Mouse (Mus musculus) telencephalon, adult 2 months (tissue): Measurements from ENCODE around the gene Gm49325.

Experiments
- DNase-seq: peaks from one replicate; pipeline ENCODE4 v3.0.0-alpha.2; 2011; ENCODE audit warnings: low read depth, low spot score

Gm49325 gene

GRCm38 (mm10) chr10:77626036-77626435 lies 20.0 kb downstream of the Gm49325 start:
- DNase-seq, result no peak

- no peak for DNase-seq
Observed at GRCm38 (mm10) chr10:77626591-77626990, 20.6 kb downstream of the Gm49325 start.

DNA sequence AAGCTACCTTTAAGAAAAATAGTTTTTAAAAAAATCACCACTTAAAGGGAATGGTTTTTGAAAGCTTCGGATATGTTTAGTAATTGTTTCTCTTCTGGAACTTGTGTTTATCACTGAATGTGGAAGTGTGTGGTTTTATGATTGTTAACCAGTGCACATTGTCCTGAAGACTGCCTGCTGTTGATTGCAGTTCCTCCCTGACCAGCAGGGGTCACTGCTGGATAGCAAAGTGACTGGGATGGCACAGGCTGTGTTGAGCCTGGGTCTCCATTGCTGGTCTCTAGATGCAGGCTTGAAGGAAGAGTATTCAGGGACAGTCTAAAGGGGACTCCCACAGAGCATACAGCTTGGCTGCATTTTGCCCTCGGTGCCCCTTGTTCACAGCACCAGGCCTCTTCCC lies 21.5 kb downstream of the Gm49325 start:
- DNase-seq, result no peak

GRCm38 (mm10) chr10:77629163-77629562 lies 23.2 kb downstream of the Gm49325 start:
- no peak for DNase-seq

GRCm38 (mm10) chr10:77629970-77630369 lies 24.0 kb downstream of the Gm49325 start:
- DNase-seq, result no peak

DNA sequence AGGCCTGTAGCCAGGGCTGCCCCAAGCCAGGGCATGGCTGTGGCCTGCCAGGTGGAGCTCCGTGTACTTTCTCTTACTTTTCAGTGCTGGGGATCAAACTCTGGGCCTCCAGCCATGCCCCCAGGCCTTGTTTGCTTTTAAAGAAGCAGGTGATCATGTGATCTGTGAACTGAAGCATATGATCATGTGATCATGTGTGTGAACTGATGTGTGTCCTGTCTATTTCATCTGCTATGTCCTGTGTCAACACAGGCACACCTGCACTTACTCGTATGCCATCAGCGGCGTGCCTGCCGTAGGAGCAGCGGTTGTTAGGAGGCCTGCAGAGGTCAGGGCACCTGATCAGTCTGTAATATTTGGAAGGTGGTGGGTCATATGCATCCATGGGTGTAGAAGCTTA lies 28.0 kb downstream of the Gm49325 start:
- DNase-seq, result no peak

- no peak for DNase-seq
Observed at GRCm38 (mm10) chr10:77634452-77635231, 28.6 kb downstream of the Gm49325 start.

- DNase-seq, result peak; percentile 79
Observed at GRCm38 (mm10) chr10:77636234-77636922, 30.4 kb downstream of the Gm49325 start.

DNA sequence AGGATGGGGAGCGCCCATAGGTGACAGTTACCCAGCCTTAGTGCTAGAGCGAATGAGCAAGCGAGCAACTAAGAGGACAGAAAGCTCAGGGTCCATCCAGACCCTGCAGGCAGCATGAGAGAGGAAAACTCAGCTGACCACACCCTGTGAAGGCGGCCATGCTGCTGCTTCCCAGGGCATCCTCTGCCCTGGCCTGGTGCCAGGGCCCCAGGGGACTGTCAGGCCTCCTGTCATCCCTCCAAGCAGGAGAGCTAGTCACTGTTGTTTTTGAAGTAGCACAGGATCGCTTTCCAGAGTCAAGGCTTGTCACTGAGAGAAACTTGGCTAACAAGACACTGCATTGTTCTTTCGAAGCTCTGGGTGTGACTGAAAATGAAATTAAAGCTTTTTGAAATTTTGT lies 33.0 kb downstream of the Gm49325 start:
- DNase-seq, result no peak

DNA sequence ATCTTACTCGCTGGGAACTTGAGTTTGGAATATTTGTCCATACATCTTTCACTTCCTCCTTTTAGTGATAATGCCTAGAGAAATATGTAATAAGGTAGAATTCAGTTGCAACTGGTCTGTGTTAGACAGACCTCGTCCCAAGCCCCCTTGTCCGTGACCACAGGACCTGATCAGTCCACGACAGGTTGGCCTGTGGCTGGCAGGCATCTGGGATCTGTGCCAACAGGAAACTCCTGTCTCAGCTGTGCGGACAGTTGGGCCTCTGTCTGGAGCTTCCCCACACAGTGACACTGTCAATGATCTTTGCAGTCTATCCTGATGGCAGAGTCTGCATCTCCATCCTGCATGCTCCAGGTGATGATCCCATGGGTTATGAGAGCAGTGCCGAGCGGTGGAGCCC lies 37.2 kb downstream of the Gm49325 start:
- DNase-seq, result no peak

GRCm38 (mm10) chr10:77645571-77645970 lies 39.6 kb downstream of the Gm49325 start:
- DNase-seq, result no peak

DNA sequence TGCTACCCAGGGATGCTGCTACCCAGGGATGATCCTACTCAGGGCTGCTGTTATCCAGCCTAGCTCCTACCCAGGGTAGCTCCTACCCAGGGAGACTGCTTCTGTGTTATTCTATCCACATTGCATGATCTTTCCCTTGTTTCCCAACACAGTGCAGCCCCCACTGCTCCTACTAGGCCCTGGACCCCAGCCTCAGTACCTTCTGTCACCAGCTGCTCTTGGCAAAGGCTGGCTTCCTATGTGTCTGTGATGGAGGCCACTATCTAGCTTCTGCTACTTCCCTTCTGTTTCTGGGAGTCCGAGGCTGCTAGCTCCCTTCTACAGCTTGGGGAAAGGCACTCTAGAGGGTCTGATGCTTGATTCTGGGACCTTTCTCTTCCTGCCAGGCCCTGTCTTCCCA lies 41.5 kb downstream of the Gm49325 start:
- DNase-seq, result no peak

DNA sequence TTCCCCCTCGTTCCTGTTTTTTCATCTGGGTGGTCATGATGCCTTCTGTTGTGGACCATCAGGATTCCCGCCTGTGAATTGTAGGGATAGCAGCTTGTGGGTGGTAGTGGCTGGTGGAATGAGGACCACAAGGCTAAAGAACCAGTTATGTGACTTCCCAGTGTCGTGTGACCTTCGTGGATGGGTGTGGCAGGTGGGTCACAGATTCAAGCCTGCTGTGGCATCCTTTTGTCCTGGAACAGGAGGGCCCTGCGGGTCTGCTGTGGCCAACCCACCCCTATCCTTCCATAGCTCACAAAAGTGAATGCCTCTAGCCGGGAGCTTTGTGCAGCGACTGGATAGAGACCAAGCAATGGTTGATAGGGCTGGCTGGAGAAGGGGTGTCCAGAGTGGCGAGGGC lies 41.9 kb downstream of the Gm49325 start:
- no peak for DNase-seq

DNA sequence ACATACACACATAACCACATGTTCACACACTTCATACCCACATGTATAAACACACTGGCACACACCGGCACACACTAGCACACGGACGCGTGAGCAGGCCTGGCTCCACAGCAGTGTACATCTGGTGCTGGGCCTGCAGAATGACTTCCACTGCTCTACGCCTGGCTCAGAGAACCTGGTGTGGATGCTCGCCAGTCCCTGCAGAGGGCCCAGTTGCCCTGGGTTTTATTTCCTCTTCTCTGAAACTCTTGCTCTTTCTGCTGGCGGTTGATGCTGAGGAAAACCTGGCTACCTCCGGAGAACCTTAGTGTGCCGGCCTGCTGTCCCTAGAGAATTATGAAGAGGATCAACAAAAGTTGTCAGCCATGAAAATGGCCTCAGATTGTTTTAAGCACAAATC lies 46.0 kb downstream of the Gm49325 start:
- no peak for DNase-seq

DNA sequence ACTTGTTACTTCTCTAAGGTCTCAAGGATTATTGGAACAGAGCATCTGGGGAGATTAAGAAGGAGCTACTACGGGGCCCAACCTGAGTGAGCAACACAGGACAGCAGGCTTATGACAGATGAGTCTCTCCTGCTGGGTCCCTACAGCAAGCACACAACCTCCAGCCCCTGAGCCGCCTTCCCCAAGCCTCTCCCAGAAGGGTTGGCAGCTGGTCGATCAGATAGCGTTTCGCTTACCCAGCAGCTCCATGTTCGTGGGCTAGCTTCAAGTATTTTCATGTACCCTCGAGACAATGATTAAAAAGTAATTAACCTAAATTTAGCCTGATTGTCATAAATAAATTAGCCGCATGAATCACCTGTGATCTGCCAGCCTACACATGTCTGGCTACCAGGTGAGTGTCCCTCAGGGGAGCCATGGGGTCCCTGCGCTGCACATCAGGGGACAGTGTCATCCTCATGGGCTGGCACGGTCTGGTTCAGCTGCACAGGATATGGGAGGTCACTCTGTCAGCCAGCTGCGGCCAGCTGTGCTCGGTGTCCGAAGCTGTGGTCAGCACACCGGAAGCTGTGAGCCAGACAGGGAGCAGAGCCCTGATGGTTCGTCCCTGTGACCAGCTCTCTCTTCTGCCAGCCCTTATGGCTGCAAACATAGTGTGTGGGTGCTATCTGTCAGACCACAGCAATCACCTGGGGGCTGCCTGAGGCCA lies 52.4 kb downstream of the Gm49325 start:
- DNase-seq, result no peak

DNA sequence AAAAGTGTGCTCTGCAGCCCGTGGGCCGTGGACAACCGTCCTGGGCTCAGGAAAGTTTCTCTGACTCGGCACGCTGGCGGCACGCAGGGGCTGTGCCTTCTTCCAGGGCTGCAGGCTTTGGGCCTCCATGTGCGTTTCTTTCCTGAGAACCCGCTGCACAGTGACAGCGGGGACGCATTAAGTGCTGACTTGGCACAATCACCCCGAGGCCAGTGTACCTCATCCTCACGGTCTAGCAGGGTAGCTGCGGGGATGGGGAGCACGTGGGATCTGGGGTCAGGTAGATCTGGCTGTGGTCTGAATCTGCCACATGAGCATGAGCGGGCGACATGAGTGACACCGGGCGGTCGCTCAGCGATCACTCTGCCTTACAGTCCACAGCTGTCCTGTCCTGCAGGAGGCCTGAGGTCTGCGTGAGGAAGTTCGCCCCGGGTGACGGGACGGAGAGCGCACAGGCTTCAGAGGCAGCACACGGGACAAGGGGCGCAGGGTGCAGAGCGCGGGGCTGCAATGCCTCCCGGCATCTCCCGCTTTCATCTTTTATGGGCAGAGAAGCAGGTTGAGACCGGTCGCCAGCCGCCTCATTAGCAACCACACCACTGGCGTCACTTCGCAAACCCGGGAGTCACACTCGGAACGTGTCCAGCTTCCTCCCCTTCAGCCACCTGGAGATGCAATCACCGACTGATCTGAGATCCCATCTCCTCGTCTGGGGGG lies 58.1 kb downstream of the Gm49325 start:
- DNase-seq, result no peak

- no peak for DNase-seq
Observed at GRCm38 (mm10) chr10:77666342-77666741, 60.3 kb downstream of the Gm49325 start.

- DNase-seq, result peak; percentile 40
Observed at GRCm38 (mm10) chr10:77667402-77667801, 61.4 kb downstream of the Gm49325 start.

- DNase-seq, result no peak
Observed at GRCm38 (mm10) chr10:77670710-77671109, 64.7 kb downstream of the Gm49325 start.

DNA sequence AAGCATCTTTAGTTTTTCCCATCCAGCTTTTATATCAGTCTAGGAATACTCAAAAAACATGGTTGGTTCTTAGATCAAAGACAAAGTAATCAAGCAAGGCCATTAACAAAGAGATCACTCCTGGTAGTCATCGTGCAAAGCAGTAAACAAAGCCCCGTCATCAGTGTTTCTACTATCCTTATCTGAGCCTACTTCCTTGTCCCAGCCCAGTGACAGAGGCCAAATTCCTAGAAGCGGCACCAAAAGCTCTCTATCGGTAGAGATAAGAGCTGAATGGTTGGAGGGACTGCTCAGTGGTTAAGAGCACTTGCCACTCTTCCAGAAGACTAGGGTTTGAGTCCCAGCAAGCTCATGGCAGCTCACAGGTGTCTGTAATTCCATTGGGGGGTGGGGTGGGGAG lies 65.5 kb downstream of the Gm49325 start:
- no peak for DNase-seq

DNA sequence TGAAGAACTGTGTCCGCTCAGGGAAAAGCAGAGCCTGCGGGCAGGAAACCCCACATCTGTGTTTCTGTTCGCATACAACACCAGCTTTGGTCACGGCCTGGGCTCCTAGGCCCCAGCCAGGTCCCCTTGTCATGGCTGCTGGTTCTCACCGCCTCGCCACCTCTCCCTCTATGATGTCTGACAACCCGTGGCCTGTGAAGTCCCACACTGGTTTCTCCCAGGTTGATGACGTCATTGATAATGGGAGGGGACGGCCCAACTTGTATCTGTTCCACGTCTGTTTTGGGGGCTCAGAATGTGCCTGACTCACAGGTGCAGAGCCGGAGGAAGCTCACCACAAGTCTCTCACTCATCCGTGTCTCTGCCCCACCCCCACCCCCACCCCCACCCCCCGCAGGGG lies 67.8 kb downstream of the Gm49325 start:
- no peak for DNase-seq

- no peak for DNase-seq
Observed at GRCm38 (mm10) chr10:77677562-77677961, 71.6 kb downstream of the Gm49325 start.
